Mouse (Mus musculus) G1E (cell line): ENCODE results near the gene Mamdc4. TPM values are rescaled to one million over a fixed set of nuclear protein-coding genes. Genes with fewer than 3 reads are reported as not detected.

Experiments
- ATAC-seq: 2 replicates; pipeline ENCODE4 v1.8.0; 2016; ENCODE audit warnings: mild to moderate bottlenecking; ENCODE audit not compliant: insufficient number of reproducible peaks, poor library complexity, low FRiP score, severe bottlenecking; ENCODE audit errors: extremely low read depth
- DNase-seq: peaks from one replicate; pipeline ENCODE4 v3.0.0; 2012; ENCODE audit warnings: low spot score
- H3K27me3 ChIP-seq: 2 replicates; pipeline ENCODE4 v1.6.1; 2012; ENCODE audit warnings: mild to moderate bottlenecking, low read length, inconsistent platforms; ENCODE audit not compliant: insufficient read depth
- H3K36me3 ChIP-seq: replicated peaks from 2 replicates; pipeline ENCODE3; 2012; ENCODE audit warnings: mild to moderate bottlenecking, inconsistent platforms
- H3K4me1 ChIP-seq: 2 replicates; pipeline ENCODE4 v1.6.1; 2012; ENCODE audit warnings: low read depth, low read length, inconsistent platforms, mixed read lengths; ENCODE audit not compliant: insufficient read depth
- H3K4me3 ChIP-seq: 2 replicates; pipeline ENCODE4 v1.5.1; 2012; ENCODE audit warnings: low read depth, mild to moderate bottlenecking, inconsistent platforms, low read length, moderate library complexity, mixed read lengths
- H3K9me3 ChIP-seq: replicated peaks from 2 replicates; pipeline ENCODE4 v1.6.1; 2012; ENCODE audit warnings: inconsistent platforms
- CTCF ChIP-seq: IDR thresholded peaks from 2 replicates; pipeline ENCODE4 v1.5.1; 2012; ENCODE audit warnings: low read depth, low read length, inconsistent platforms, mixed read lengths
- GATA1 ChIP-seq: IDR thresholded peaks from 2 replicates; pipeline ENCODE4 v1.6.1; 2012; ENCODE audit warnings: borderline replicate concordance, low read length, inconsistent platforms, mixed read lengths
- GATA2 ChIP-seq: IDR thresholded peaks from 2 replicates; pipeline ENCODE4 v1.6.1; 2012; ENCODE audit warnings: low read depth, low read length, inconsistent platforms, borderline replicate concordance
- POLR2AphosphoS5 ChIP-seq: IDR thresholded peaks from 2 replicates; pipeline ENCODE4 v1.6.1; 2012; ENCODE audit warnings: low read depth, low read length, inconsistent platforms; ENCODE audit not compliant: insufficient replicate concordance
- TAL1 ChIP-seq: conservative IDR thresholded peaks from 2 replicates; pipeline ENCODE4 v1.6.1; 2012; ENCODE audit warnings: low read depth, low read length, inconsistent platforms, mixed read lengths
- polyA plus RNA-seq: library from polyadenylated mRNA; stranded (reverse); fragments of >175 nt; gene quantifications from 2 replicates; pipeline ENCODE4 v1.2.3, GENCODE M21; 2012
- total RNA-seq, 2 experiments: library from RNA; stranded (forward) in 1 of 2; stranded (reverse) in 1 of 2; fragments of 200-1000 nt in 1 of 2; fragments of >200 nt in 1 of 2; fragmentation: Nextera tagmentation in 1 of 2; gene quantifications; 2 replicates each; pipeline ENCODE4 v1.2.3; 2014 to 2017

Mamdc4 gene
- total and polyA plus RNA-seq, 3 experiments: 1.4 to 4.3 (median 1.9) TPM

GRCm38 (mm10) chr2:25591863-25592262, 17.2 kb upstream of the Mamdc4 start:
- H3K9me3 ChIP-seq: no peaks in the 10 kb centered on the region
- ATAC-seq: no peak
- peaks cover 7% of the 10 kb centered on the region for H3K4me1 ChIP-seq
- TF ChIP-seq POLR2AphosphoS5 (no peak), GATA1 (no peak), CTCF (no peak), GATA2 (no peak), TAL1 (no peak)
- H3K4me3 ChIP-seq: no peak overlapping the region
- DNase-seq: peak; percentile 45
- peaks cover 95% of the 10 kb centered on the region for H3K36me3 ChIP-seq
- H3K27me3 ChIP-seq: no peaks in the 10 kb centered on the region

GRCm38 (mm10) chr2:25588227-25588907, 13.7 kb upstream of the Mamdc4 start:
- ATAC-seq: no peak
- TF ChIP-seq GATA1: no peak
- TF ChIP-seq TAL1: no peak
- no peak for TF ChIP-seq POLR2AphosphoS5
- TF ChIP-seq GATA2: no peak
- no peak for TF ChIP-seq CTCF
- no peak overlapping the region for H3K4me3 ChIP-seq

GRCm38 (mm10) chr2:25587290-25587689, 12.6 kb upstream of the Mamdc4 start:
- H3K4me3 ChIP-seq: no peak overlapping the region
- TF ChIP-seq GATA2: no peak
- no peak for TF ChIP-seq CTCF
- TF ChIP-seq TAL1: no peak
- no peak for TF ChIP-seq GATA1
- TF ChIP-seq POLR2AphosphoS5: no peak
- H3K36me3 ChIP-seq: peaks cover 100% of the 10 kb centered on the region
- DNase-seq (no peak), ATAC-seq (no peak)
- H3K27me3 ChIP-seq: no peaks in the 10 kb centered on the region
- peaks cover 18% of the 10 kb centered on the region for H3K4me1 ChIP-seq
- H3K9me3 ChIP-seq: no peaks in the 10 kb centered on the region

More at GRCm38 (mm10) chr2:25588227-25588907, 13.7 kb upstream of the Mamdc4 start:
- DNase-seq: no peak
- H3K36me3 ChIP-seq: peaks cover 100% of the 10 kb centered on the region
- H3K27me3 ChIP-seq: no peaks in the 10 kb centered on the region
- H3K4me1 ChIP-seq: peaks cover 9% of the 10 kb centered on the region
- H3K9me3 ChIP-seq: no peaks in the 10 kb centered on the region

- ATAC-seq: no peak
- DNase-seq: no peak
- TF ChIP-seq GATA2 (no peak), TAL1 (no peak), GATA1 (no peak), POLR2AphosphoS5 (no peak), CTCF (no peak)
- Histone ChIP-seq H3K9me3 (peaks cover under 1% of the 10 kb centered on the region; the same call in 1 of the 2 replicates), H3K4me1 (peaks cover 29% of the 10 kb centered on the region), H3K36me3 (peaks cover 88% of the 10 kb centered on the region), H3K27me3 (no peaks in the 10 kb centered on the region), H3K4me3 (no peak overlapping the region)
Measured at GRCm38 (mm10) chr2:25585601-25586000, 11.0 kb upstream of the Mamdc4 start.

GRCm38 (mm10) chr2:25584856-25585255, 10.2 kb upstream of the Mamdc4 start:
- no peak for TF ChIP-seq CTCF
- TF ChIP-seq POLR2AphosphoS5: no peak
- TF ChIP-seq GATA1: no peak
- TF ChIP-seq GATA2: no peak
- TF ChIP-seq TAL1: no peak
- peaks cover 81% of the 10 kb centered on the region for H3K36me3 ChIP-seq
- no peak overlapping the region for H3K4me3 ChIP-seq
- H3K9me3 ChIP-seq: peaks cover 8% of the 10 kb centered on the region
- H3K27me3 ChIP-seq: peaks cover under 1% of the 10 kb centered on the region; the same call in 1 of the 2 replicates
- no peak for ATAC-seq
- no peak for DNase-seq
- H3K4me1 ChIP-seq: peaks cover 30% of the 10 kb centered on the region

GRCm38 (mm10) chr2:25584152-25584551, 9.5 kb upstream of the Mamdc4 start:
- peaks cover 4% of the 10 kb centered on the region; the same call in 1 of the 2 replicates for H3K27me3 ChIP-seq
- peaks cover 15% of the 10 kb centered on the region for H3K9me3 ChIP-seq
- ATAC-seq: no peak
- no peak overlapping the region for H3K4me3 ChIP-seq
- no peak for DNase-seq
- H3K36me3 ChIP-seq: peaks cover 74% of the 10 kb centered on the region
- TF ChIP-seq POLR2AphosphoS5: no peak
- no peak for TF ChIP-seq GATA2
- no peak for TF ChIP-seq TAL1
- TF ChIP-seq CTCF: no peak
- no peak for TF ChIP-seq GATA1
- H3K4me1 ChIP-seq: peaks cover 30% of the 10 kb centered on the region
